Mouse (Mus musculus) C2C12 (cell line): ENCODE measurements around the gene Sult6b2.

Source experiments
- CEBPB ChIP-seq: IDR thresholded peaks from one replicate; pipeline ENCODE4 v1.6.1; 2011; ENCODE audit warnings: low read depth, mild to moderate bottlenecking, control low read depth, moderate library complexity
- CTCF ChIP-seq: IDR thresholded peaks from one replicate; pipeline ENCODE4 v1.5.1; 2011; ENCODE audit not compliant: control insufficient read depth, insufficient read depth, insufficient read length
- FOSL1 ChIP-seq: IDR thresholded peaks from one replicate; pipeline ENCODE4 v1.8.0; 2011; ENCODE audit warnings: mild to moderate bottlenecking, low read length; ENCODE audit not compliant: poor library complexity, insufficient read depth, severe bottlenecking
- MAX ChIP-seq: IDR thresholded peaks from one replicate; pipeline ENCODE4 v1.6.1; 2011; ENCODE audit warnings: mild to moderate bottlenecking, control low read depth
- MYOD1 ChIP-seq: IDR thresholded peaks from one replicate; pipeline ENCODE4 v1.6.1; 2011; ENCODE audit warnings: low read depth; ENCODE audit not compliant: control insufficient read depth, insufficient read length
- MYOG ChIP-seq: IDR thresholded peaks from one replicate; pipeline ENCODE4 v1.6.1; 2011; ENCODE audit not compliant: control insufficient read depth, insufficient read length; ENCODE audit errors: extremely low read depth
- USF1 ChIP-seq: IDR thresholded peaks from one replicate; pipeline ENCODE4 v1.6.1; 2011; ENCODE audit warnings: low read depth, mild to moderate bottlenecking, control low read depth, moderate library complexity

- no peak for TF ChIP-seq CTCF
- no peak for TF ChIP-seq USF1
- TF ChIP-seq CEBPB = no peak
- TF ChIP-seq MYOG = no peak
- no peak for TF ChIP-seq MYOD1
- no peak for TF ChIP-seq MAX
- TF ChIP-seq FOSL1 = no peak
Measured at GRCm38 (mm10) chr6:142830221-142830620, 25.9 kb upstream of the Sult6b2 start.
